In genomic region chr10:84858371-84858770, GRCm38 (mm10) we compare ENCODE assay signal across 20 mouse cellular contexts. TPM values are rescaled to one million over a fixed set of nuclear protein-coding genes. Genes with fewer than 3 reads are reported as not detected.
DNase-seq lines count a peak whose midpoint lies in the region; ATAC-seq lines count a peak whose summit lies in the region.
"Had no signal": no experiment of that assay in that cellular context is flagged by ENCODE, and none has a peak within 500 bp of the region (broad histone marks: within the 10 kb centered on the region; RNA-seq: fewer than 3 reads in every experiment).

No protein-coding gene starts in this region.

- peaks cover 90% of the 10 kb centered on the region for H3K27me3 ChIP-seq in heart, embryonic 13.5 days (replicated peaks)
- no peaks in the 10 kb centered on the region; the same call in 1 of the 2 replicates for H3K27me3 ChIP-seq in midbrain, embryonic 12.5 days
- no peaks in the 10 kb centered on the region for H3K27me3 ChIP-seq in midbrain, embryonic 15.5 days (replicated peaks)
- H3K27me3 ChIP-seq in lung, embryonic 16.5 days (ENCODE audit: control insufficient read depth, insufficient read depth, low read depth, low read length): peaks cover 4% of the 10 kb centered on the region; the same call in 1 of the 2 replicates
- no peaks in the 10 kb centered on the region for H3K27me3 ChIP-seq in midbrain, embryonic 14.5 days (ENCODE audit: control insufficient read depth, insufficient read depth, low read length)
- H3K27me3 ChIP-seq: neural tube, embryonic 13.5 days; Patski had no signal

- no peaks in the 10 kb centered on the region for H3K9me3 ChIP-seq in heart, embryonic 13.5 days
- H3K9me3 ChIP-seq in midbrain, embryonic 12.5 days: no peaks in the 10 kb centered on the region
- H3K9me3 ChIP-seq in midbrain, embryonic 15.5 days: no peaks in the 10 kb centered on the region
- H3K9me3 ChIP-seq in lung, embryonic 16.5 days (ENCODE audit: control insufficient read depth, low read length): no peaks in the 10 kb centered on the region
- H3K9me3 ChIP-seq in midbrain, embryonic 14.5 days (ENCODE audit: control insufficient read depth, low read length): no peaks in the 10 kb centered on the region
- H3K9me3 ChIP-seq: neural tube, embryonic 13.5 days had no signal

- peak overlapping the region; percentile 8; the same call in 1 of the 2 replicates for H3K4me2 ChIP-seq in heart, embryonic 13.5 days
- H3K4me2 ChIP-seq in midbrain, embryonic 12.5 days (replicated peaks): no peak overlapping the region
- no peak overlapping the region for H3K4me2 ChIP-seq in midbrain, embryonic 15.5 days
- H3K4me2 ChIP-seq in lung, embryonic 16.5 days (ENCODE audit: low read depth, low read length): no peak overlapping the region
- no peak overlapping the region for H3K4me2 ChIP-seq in midbrain, embryonic 14.5 days (ENCODE audit: low read length)

- ATAC-seq in heart, embryonic 13.5 days (ENCODE audit: extremely low read depth, insufficient number of reproducible peaks, low FRiP score, low TSS enrichment): no peak
- no peak for ATAC-seq in midbrain, embryonic 12.5 days (ENCODE audit: low FRiP score, low read depth)
- ATAC-seq in midbrain, embryonic 15.5 days (replicated peaks): no peak
- peak; percentile 52; the same call in 1 of the 2 replicates for ATAC-seq in lung, embryonic 16.5 days (ENCODE audit: low read depth)
- no peak for ATAC-seq in midbrain, embryonic 14.5 days (ENCODE audit: low FRiP score, low TSS enrichment)
- ATAC-seq: inflammation-experienced regulatory T-cells, adult 6 months; liver, postnatal 0 days; Patski had no signal

- 27% methylated on average over 8 of the region's 8 CpGs for WGBS in heart, embryonic 13.5 days
- WGBS in midbrain, embryonic 12.5 days: 42% methylated on average over 8 of the region's 8 CpGs
- 39% methylated on average over 8 of the region's 8 CpGs for WGBS in midbrain, embryonic 15.5 days
- 39% methylated on average over 8 of the region's 8 CpGs for WGBS in lung, embryonic 16.5 days
- WGBS in midbrain, embryonic 14.5 days: 44% methylated on average over 8 of the region's 8 CpGs

- no peak overlapping the region for H3K9ac ChIP-seq in heart, embryonic 13.5 days
- H3K9ac ChIP-seq in midbrain, embryonic 12.5 days (replicated peaks): no peak overlapping the region
- no peak overlapping the region for H3K9ac ChIP-seq in midbrain, embryonic 15.5 days
- H3K9ac ChIP-seq in lung, embryonic 16.5 days (ENCODE audit: low read length): no peak overlapping the region
- H3K9ac ChIP-seq in midbrain, embryonic 14.5 days (replicated peaks; ENCODE audit: low read length): no peak overlapping the region
- H3K9ac ChIP-seq: liver, postnatal 0 days; neural tube, embryonic 13.5 days had no signal

- H3K36me3 ChIP-seq in heart, embryonic 13.5 days: no peaks in the 10 kb centered on the region
- H3K36me3 ChIP-seq in midbrain, embryonic 12.5 days: peaks cover 59% of the 10 kb centered on the region
- no peaks in the 10 kb centered on the region for H3K36me3 ChIP-seq in midbrain, embryonic 15.5 days (replicated peaks)
- no peaks in the 10 kb centered on the region for H3K36me3 ChIP-seq in lung, embryonic 16.5 days (ENCODE audit: control insufficient read depth, insufficient read depth, low read length)
- H3K36me3 ChIP-seq in midbrain, embryonic 14.5 days (ENCODE audit: control insufficient read depth, insufficient read depth, low read length): no peaks in the 10 kb centered on the region; the same call in 1 of the 2 replicates
- H3K36me3 ChIP-seq: neural tube, embryonic 13.5 days had no signal

- no peak for DNase-seq in heart, adult 18-20 months
- no peak for DNase-seq in midbrain, embryonic 14.5 days
- no peak for DNase-seq in spleen, adult 12 weeks (ENCODE audit: low spot score)
- DNase-seq: adrenal gland, postnatal 25 days; cerebellum, adult 2 months; gastrocnemius, postnatal 36 days; kidney, adult 8-10 months; kidney, postnatal 25 days; liver; liver, postnatal 0 days; right cerebral cortex, postnatal 25 days; thymus, postnatal 25 days had no signal

- H3K27ac ChIP-seq in heart, embryonic 13.5 days (replicated peaks): no peak overlapping the region
- peak overlapping the region; percentile 71 for H3K27ac ChIP-seq in midbrain, embryonic 12.5 days (replicated peaks)
- no peak overlapping the region for H3K27ac ChIP-seq in midbrain, embryonic 15.5 days
- no peak overlapping the region for H3K27ac ChIP-seq in lung, embryonic 16.5 days (ENCODE audit: low read length)
- H3K27ac ChIP-seq in midbrain, embryonic 14.5 days (replicated peaks; ENCODE audit: low read depth, low read length): 0 out of 2 replicates have a peak overlapping the region, but pooled peaks have one; percentile 38
- H3K27ac ChIP-seq: neural tube, embryonic 13.5 days had no signal

- H3K4me1 ChIP-seq in heart, embryonic 13.5 days: peaks cover 10% of the 10 kb centered on the region
- H3K4me1 ChIP-seq in midbrain, embryonic 12.5 days: peaks cover 37% of the 10 kb centered on the region
- peaks cover 15% of the 10 kb centered on the region for H3K4me1 ChIP-seq in midbrain, embryonic 15.5 days
- H3K4me1 ChIP-seq in lung, embryonic 16.5 days (replicated peaks; ENCODE audit: control insufficient read depth, insufficient read depth, low read length): peaks cover 8% of the 10 kb centered on the region
- peaks cover 19% of the 10 kb centered on the region for H3K4me1 ChIP-seq in midbrain, embryonic 14.5 days (ENCODE audit: control insufficient read depth, insufficient read depth, low read length)

- no peak overlapping the region for H3K4me3 ChIP-seq in heart, embryonic 13.5 days
- H3K4me3 ChIP-seq in midbrain, embryonic 12.5 days: no peak overlapping the region
- H3K4me3 ChIP-seq in midbrain, embryonic 15.5 days: no peak overlapping the region
- H3K4me3 ChIP-seq in lung, embryonic 16.5 days (ENCODE audit: low read length): no peak overlapping the region
- no peak overlapping the region for H3K4me3 ChIP-seq in midbrain, embryonic 14.5 days (replicated peaks; ENCODE audit: low read depth, low read length)
- H3K4me3 ChIP-seq: erythroblast, embryonic 14.5 days; neural tube, embryonic 13.5 days had no signal

RNA-seq across cellular contexts. Expression of gene Ric8b, which starts 59.0 kb away (rescaled TPM):
- polyA plus RNA-seq in heart, embryonic 13.5 days (2015; fragmentation: Nextera tagmentation; extraction: Ambion mirVana): 14.3 and 15.4 TPM in 2 replicates
- total RNA-seq in heart, adult 18-20 months (2021): 10 to 100 TPM; 37.8 to 42.2 TPM
- polyA plus RNA-seq in midbrain, embryonic 12.5 days (2016; fragmentation: Nextera tagmentation; extraction: Ambion mirVana): 37.2 and 37.6 TPM in 2 replicates
- 48.3 and 51.8 TPM in 2 replicates for polyA plus RNA-seq in midbrain, embryonic 15.5 days (2015; fragmentation: Nextera tagmentation; extraction: Ambion mirVana)
- 17.8 and 19.8 TPM in 2 replicates for polyA plus RNA-seq in lung, embryonic 16.5 days (2015; fragmentation: Nextera tagmentation; extraction: Ambion mirVana)
- 44.7 and 48.5 TPM in 2 replicates for polyA plus RNA-seq in midbrain, embryonic 14.5 days (2014; fragmentation: Nextera tagmentation; extraction: Ambion mirVana)

Comparison
In these comparisons a context has a peak if more than half of its experiments do, and no peak if none do; other contexts are left out.
1. H3K27ac ChIP-seq: peak in midbrain, embryonic 12.5 days (single experiment) and midbrain, embryonic 14.5 days (single experiment); none in heart, embryonic 13.5 days (single experiment), midbrain, embryonic 15.5 days (single experiment) and lung, embryonic 16.5 days (single experiment).